Mouse (Mus musculus): ENCODE results near the gene Rfk. TPM values are rescaled to one million over a fixed set of nuclear protein-coding genes. Genes with fewer than 3 reads are reported as not detected.

Rfk gene
- polyA plus RNA-seq, 1 experiment from 2014 or later = 59.9 TPM

GRCm38 (mm10) chr19:17408591-17408990 lies 14.7 kb downstream of the Rfk start:
- Histone ChIP-seq H3K4me2 (ENCODE audit: low read depth, low read length) (no peak overlapping the region), H3K36me3 (replicated peaks; ENCODE audit: insufficient read depth, low read length) (no peaks in the 10 kb centered on the region), H3K4me3 (ENCODE audit: low read depth, low read length) (no peak overlapping the region), H3K9me3 (ENCODE audit: low read length) (no peaks in the 10 kb centered on the region), H3K4me1 (ENCODE audit: insufficient read depth) (peaks cover 9% of the 10 kb centered on the region), H3K27ac (ENCODE audit: low read depth) (peak overlapping the region; percentile 44; the same call in 1 of the 2 replicates), H3K27me3 (ENCODE audit: insufficient read depth, low read length) (no peaks in the 10 kb centered on the region), H3K9ac (replicated peaks) (no peak overlapping the region)
- DNase-seq (peak; percentile 36), ATAC-seq (peak; percentile 79)
- TF ChIP-seq CTCF (IDR thresholded peaks at IDR 0.05; ENCODE audit: low read depth) (no peak), EP300 (IDR thresholded peaks at IDR 0.05; ENCODE audit: low read depth) (no peak)

GRCm38 (mm10) chr19:17409351-17409750 lies 15.5 kb downstream of the Rfk start:
- WGBS (ENCODE audit: insufficient replicate concordance) = 48% methylated on average over 3 of the region's 3 CpGs
- Histone ChIP-seq H3K9ac (replicated peaks) (no peak overlapping the region), H3K9me3 (ENCODE audit: low read length) (no peaks in the 10 kb centered on the region), H3K4me1 (ENCODE audit: insufficient read depth) (peaks cover 9% of the 10 kb centered on the region), H3K36me3 (replicated peaks; ENCODE audit: insufficient read depth, low read length) (no peaks in the 10 kb centered on the region), H3K4me3 (ENCODE audit: low read depth, low read length) (no peak overlapping the region), H3K4me2 (ENCODE audit: low read depth, low read length) (no peak overlapping the region), H3K27me3 (ENCODE audit: insufficient read depth, low read length) (no peaks in the 10 kb centered on the region), H3K27ac (ENCODE audit: low read depth) (peak overlapping the region; percentile 44; the same call in 1 of the 2 replicates)
- TF ChIP-seq CTCF (IDR thresholded peaks at IDR 0.05; ENCODE audit: low read depth) (no peak), EP300 (IDR thresholded peaks at IDR 0.05; ENCODE audit: low read depth) (no peak)
- ATAC-seq = no peak
- no peak for DNase-seq

- ATAC-seq (peak; percentile 83), DNase-seq (peak; percentile 25)
- Histone ChIP-seq H3K4me3 (ENCODE audit: low read depth, low read length) (no peak overlapping the region), H3K9me3 (ENCODE audit: low read length) (no peaks in the 10 kb centered on the region), H3K4me2 (ENCODE audit: low read depth, low read length) (no peak overlapping the region), H3K4me1 (ENCODE audit: insufficient read depth) (peaks cover 9% of the 10 kb centered on the region), H3K36me3 (replicated peaks; ENCODE audit: insufficient read depth, low read length) (no peaks in the 10 kb centered on the region), H3K27me3 (ENCODE audit: insufficient read depth, low read length) (no peaks in the 10 kb centered on the region), H3K27ac (ENCODE audit: low read depth) (peak overlapping the region; percentile 84), H3K9ac (replicated peaks) (no peak overlapping the region)
- TF ChIP-seq CTCF (IDR thresholded peaks at IDR 0.05; ENCODE audit: low read depth) (no peak), EP300 (IDR thresholded peaks at IDR 0.05; ENCODE audit: low read depth) (no peak)
- 40% methylated on average over 5 of the region's 5 CpGs for WGBS (ENCODE audit: insufficient replicate concordance)
Observed at GRCm38 (mm10) chr19:17410465-17411065, 16.7 kb downstream of the Rfk start.

- Histone ChIP-seq H3K27ac (ENCODE audit: low read depth) (no peak overlapping the region), H3K9me3 (ENCODE audit: low read length) (no peaks in the 10 kb centered on the region), H3K4me3 (ENCODE audit: low read depth, low read length) (no peak overlapping the region), H3K9ac (replicated peaks) (no peak overlapping the region), H3K4me2 (ENCODE audit: low read depth, low read length) (no peak overlapping the region), H3K36me3 (replicated peaks; ENCODE audit: insufficient read depth, low read length) (no peaks in the 10 kb centered on the region), H3K4me1 (ENCODE audit: insufficient read depth) (peaks cover 7% of the 10 kb centered on the region), H3K27me3 (ENCODE audit: insufficient read depth, low read length) (no peaks in the 10 kb centered on the region)
- TF ChIP-seq EP300 (IDR thresholded peaks at IDR 0.05; ENCODE audit: low read depth) = no peak
- no peak for TF ChIP-seq CTCF (IDR thresholded peaks at IDR 0.05; ENCODE audit: low read depth)
- WGBS (ENCODE audit: insufficient replicate concordance) = 60% methylated on average over 4 of the region's 4 CpGs
- no peak for DNase-seq
- no peak for ATAC-seq
Observed at GRCm38 (mm10) chr19:17412915-17413459, 19.1 kb downstream of the Rfk start.

GRCm38 (mm10) chr19:17417855-17418254 lies 24.0 kb downstream of the Rfk start:
- no peak for TF ChIP-seq CTCF (IDR thresholded peaks at IDR 0.05; ENCODE audit: low read depth)
- TF ChIP-seq EP300 (IDR thresholded peaks at IDR 0.05; ENCODE audit: low read depth) = no peak
- no peak for ATAC-seq

GRCm38 (mm10) chr19:17423306-17423705 lies 29.5 kb downstream of the Rfk start:
- ATAC-seq (no peak), DNase-seq (no peak)
- Histone ChIP-seq H3K9ac (replicated peaks) (no peak overlapping the region), H3K4me3 (ENCODE audit: low read depth, low read length) (no peak overlapping the region), H3K9me3 (ENCODE audit: low read length) (no peaks in the 10 kb centered on the region), H3K27me3 (ENCODE audit: insufficient read depth, low read length) (no peaks in the 10 kb centered on the region), H3K36me3 (replicated peaks; ENCODE audit: insufficient read depth, low read length) (no peaks in the 10 kb centered on the region), H3K27ac (ENCODE audit: low read depth) (no peak overlapping the region), H3K4me1 (ENCODE audit: insufficient read depth) (no peaks in the 10 kb centered on the region), H3K4me2 (ENCODE audit: low read depth, low read length) (no peak overlapping the region)
- 45% methylated on average over 3 of the region's 3 CpGs for WGBS (ENCODE audit: insufficient replicate concordance)
- TF ChIP-seq CTCF (IDR thresholded peaks at IDR 0.05; ENCODE audit: low read depth) = no peak
- TF ChIP-seq EP300 (IDR thresholded peaks at IDR 0.05; ENCODE audit: low read depth) = no peak

More at GRCm38 (mm10) chr19:17417855-17418254, 24.0 kb downstream of the Rfk start:
- no peak overlapping the region for H3K4me3 ChIP-seq (ENCODE audit: low read depth, low read length)
- no peak overlapping the region for H3K27ac ChIP-seq (ENCODE audit: low read depth)
- H3K36me3 ChIP-seq (replicated peaks; ENCODE audit: insufficient read depth, low read length) = no peaks in the 10 kb centered on the region
- H3K9me3 ChIP-seq (ENCODE audit: low read length) = no peaks in the 10 kb centered on the region
- no peaks in the 10 kb centered on the region for H3K27me3 ChIP-seq (ENCODE audit: insufficient read depth, low read length)
- 50% methylated on average over 1 of the region's 1 CpGs for WGBS (ENCODE audit: insufficient replicate concordance)
- no peak overlapping the region for H3K9ac ChIP-seq (replicated peaks)
- no peak overlapping the region for H3K4me2 ChIP-seq (ENCODE audit: low read depth, low read length)
- no peak for DNase-seq
- no peaks in the 10 kb centered on the region for H3K4me1 ChIP-seq (ENCODE audit: insufficient read depth)

Measured in liver, postnatal 0 days (tissue).